Mouse (Mus musculus): Measurements from ENCODE around the gene Sesn1. TPM values are rescaled to one million over a fixed set of nuclear protein-coding genes. Genes with fewer than 3 reads are reported as not detected.

Sesn1 gene
- 18.9 and 20.6 TPM in 2 replicates for polyA plus RNA-seq (2016; fragmentation: Nextera tagmentation; extraction: Ambion mirVana)

GRCm38 (mm10) chr10:41809771-41810563, at the start of gene Sesn1, which contains the start of gene Cep57l1:
TSS of gene Sesn1 (plus strand) at chr10:41809935.
TSS of gene Cep57l1 (minus strand) at chr10:41809871.
- Histone ChIP-seq H3K27ac (peak within 1 kb of the TSS; percentile 93), H3K4me1 (peaks cover 29% of the 10 kb centered on the region), H3K27me3 (ENCODE audit: insufficient read depth, poor library complexity, severe bottlenecking) (no peaks in the 10 kb centered on the region), H3K9me3 (no peaks in the 10 kb centered on the region), H3K36me3 (no peaks in the 10 kb centered on the region), H3K4me3 (peak within 1 kb of the TSS; percentile 77)
- WGBS = 0% methylated on average over 69 of the region's 69 CpGs
- DNase-seq (ENCODE audit: low spot score) = peak; percentile 98

- Histone ChIP-seq H3K27me3 (ENCODE audit: insufficient read depth, poor library complexity, severe bottlenecking) (no peaks in the 10 kb centered on the region), H3K4me3 (no peak overlapping the region), H3K9me3 (no peaks in the 10 kb centered on the region), H3K27ac (no peak overlapping the region), H3K4me1 (peaks cover 14% of the 10 kb centered on the region), H3K36me3 (no peaks in the 10 kb centered on the region)
- DNase-seq (ENCODE audit: low spot score) = no peak
- 54% methylated on average over 3 of the region's 3 CpGs for WGBS
These were observed 48.9 kb upstream of the Sesn1 start for GRCm38 (mm10) chr10:41760866-41761265.

GRCm38 (mm10) chr10:41763741-41764385, 45.9 kb upstream of the Sesn1 start:
- Histone ChIP-seq H3K27ac (no peak overlapping the region), H3K9me3 (no peaks in the 10 kb centered on the region), H3K27me3 (ENCODE audit: insufficient read depth, poor library complexity, severe bottlenecking) (no peaks in the 10 kb centered on the region), H3K4me1 (peaks cover 10% of the 10 kb centered on the region), H3K4me3 (no peak overlapping the region), H3K36me3 (no peaks in the 10 kb centered on the region)
- WGBS = 83% methylated on average over 3 of the region's 3 CpGs
- DNase-seq (ENCODE audit: low spot score) = no peak

- 91% methylated on average over 4 of the region's 4 CpGs for WGBS
- Histone ChIP-seq H3K27me3 (ENCODE audit: insufficient read depth, poor library complexity, severe bottlenecking) (no peaks in the 10 kb centered on the region), H3K9me3 (no peaks in the 10 kb centered on the region)
These were observed 44.1 kb upstream of the Sesn1 start for GRCm38 (mm10) chr10:41765586-41765985.

GRCm38 (mm10) chr10:41766280-41766679, 43.5 kb upstream of the Sesn1 start:
- Histone ChIP-seq H3K36me3 (no peaks in the 10 kb centered on the region), H3K4me3 (no peak overlapping the region), H3K27me3 (ENCODE audit: insufficient read depth, poor library complexity, severe bottlenecking) (no peaks in the 10 kb centered on the region), H3K9me3 (no peaks in the 10 kb centered on the region), H3K4me1 (no peaks in the 10 kb centered on the region), H3K27ac (no peak overlapping the region)
- DNase-seq (ENCODE audit: low spot score) = no peak
- WGBS = 71% methylated on average over 4 of the region's 4 CpGs

More at GRCm38 (mm10) chr10:41765586-41765985, 44.1 kb upstream of the Sesn1 start:
- no peak for DNase-seq (ENCODE audit: low spot score)
- no peaks in the 10 kb centered on the region for H3K36me3 ChIP-seq
- H3K27ac ChIP-seq = no peak overlapping the region
- H3K4me1 ChIP-seq = peaks cover 5% of the 10 kb centered on the region
- no peak overlapping the region for H3K4me3 ChIP-seq

DNA sequence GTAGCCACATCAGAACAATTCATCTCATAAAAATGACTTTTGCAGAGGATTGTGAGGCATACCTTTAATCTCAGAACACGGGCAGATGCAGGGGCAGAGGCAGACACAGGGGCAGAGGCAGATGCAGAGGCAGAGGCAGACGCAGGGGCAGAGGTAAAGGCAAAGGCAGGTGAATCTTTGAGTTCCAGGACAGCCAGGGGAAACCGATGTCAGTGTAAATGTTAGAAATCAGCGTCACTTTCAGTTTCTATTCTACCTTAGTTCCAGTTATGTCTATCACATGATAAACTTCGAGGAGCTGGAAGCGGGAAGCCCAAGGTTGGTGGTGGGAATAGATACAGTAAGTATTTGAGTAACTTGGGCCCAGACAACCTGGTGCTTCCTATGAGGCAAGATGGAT, 42.5 kb upstream of the Sesn1 start:
- H3K9me3 ChIP-seq = no peaks in the 10 kb centered on the region
- DNase-seq (ENCODE audit: low spot score) = no peak
- H3K27me3 ChIP-seq (ENCODE audit: insufficient read depth, poor library complexity, severe bottlenecking) = no peaks in the 10 kb centered on the region
- H3K36me3 ChIP-seq = no peaks in the 10 kb centered on the region
- H3K4me1 ChIP-seq = no peaks in the 10 kb centered on the region
- H3K27ac ChIP-seq = no peak overlapping the region
- no peak overlapping the region for H3K4me3 ChIP-seq
- WGBS = 85% methylated on average over 6 of the region's 6 CpGs

DNA sequence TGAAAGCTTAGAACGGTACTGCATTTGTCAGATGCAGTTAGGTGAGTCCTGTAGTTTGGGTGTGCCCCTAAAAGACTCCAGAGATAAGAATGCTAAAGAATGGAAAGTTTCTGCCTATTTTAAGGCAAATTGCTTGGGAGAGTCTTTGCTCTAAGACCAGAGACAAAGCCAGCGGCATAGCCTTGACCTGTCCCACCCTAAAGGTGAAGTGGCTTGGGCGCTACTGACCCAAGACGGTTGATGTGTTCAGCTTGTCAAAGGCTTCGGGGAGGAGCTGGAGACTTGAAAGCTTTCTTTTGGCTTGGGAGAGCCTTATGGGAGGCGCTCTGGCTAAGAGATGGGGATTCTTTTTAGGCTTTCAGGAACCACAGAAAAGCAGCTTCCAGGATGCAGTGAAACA, 17.4 kb upstream of the Sesn1 start:
- peaks cover 20% of the 10 kb centered on the region for H3K36me3 ChIP-seq
- H3K27me3 ChIP-seq (ENCODE audit: insufficient read depth, poor library complexity, severe bottlenecking) = no peaks in the 10 kb centered on the region
- no peak overlapping the region for H3K27ac ChIP-seq
- H3K4me3 ChIP-seq = no peak overlapping the region
- no peaks in the 10 kb centered on the region for H3K4me1 ChIP-seq
- H3K9me3 ChIP-seq = no peaks in the 10 kb centered on the region
- WGBS = 93% methylated on average over 6 of the region's 6 CpGs
- no peak for DNase-seq (ENCODE audit: low spot score)

- Histone ChIP-seq H3K36me3 (peaks cover 64% of the 10 kb centered on the region), H3K4me1 (no peaks in the 10 kb centered on the region), H3K4me3 (no peak overlapping the region), H3K27ac (no peak overlapping the region), H3K9me3 (no peaks in the 10 kb centered on the region), H3K27me3 (ENCODE audit: insufficient read depth, poor library complexity, severe bottlenecking) (no peaks in the 10 kb centered on the region)
- no peak for DNase-seq (ENCODE audit: low spot score)
- 94% methylated on average over 8 of the region's 8 CpGs for WGBS
These were observed 12.5 kb upstream of the Sesn1 start for GRCm38 (mm10) chr10:41797253-41797652.

- Histone ChIP-seq H3K27me3 (ENCODE audit: insufficient read depth, poor library complexity, severe bottlenecking) (no peaks in the 10 kb centered on the region), H3K9me3 (no peaks in the 10 kb centered on the region), H3K27ac (no peak overlapping the region), H3K4me3 (no peak overlapping the region), H3K36me3 (peaks cover 48% of the 10 kb centered on the region), H3K4me1 (no peaks in the 10 kb centered on the region)
- DNase-seq (ENCODE audit: low spot score) = no peak
- 97% methylated on average over 8 of the region's 8 CpGs for WGBS
These were observed 6.3 kb upstream of the Sesn1 start for GRCm38 (mm10) chr10:41803467-41803866.

GRCm38 (mm10) chr10:41804711-41805110, 5.0 kb upstream of the Sesn1 start:
- peaks cover 36% of the 10 kb centered on the region for H3K36me3 ChIP-seq
- H3K4me1 ChIP-seq = no peaks in the 10 kb centered on the region
- WGBS = 93% methylated on average over 3 of the region's 3 CpGs
- H3K27ac ChIP-seq = no peak overlapping the region
- no peaks in the 10 kb centered on the region for H3K9me3 ChIP-seq
- H3K27me3 ChIP-seq (ENCODE audit: insufficient read depth, poor library complexity, severe bottlenecking) = no peaks in the 10 kb centered on the region
- no peak for DNase-seq (ENCODE audit: low spot score)
- H3K4me3 ChIP-seq = no peak overlapping the region

DNA sequence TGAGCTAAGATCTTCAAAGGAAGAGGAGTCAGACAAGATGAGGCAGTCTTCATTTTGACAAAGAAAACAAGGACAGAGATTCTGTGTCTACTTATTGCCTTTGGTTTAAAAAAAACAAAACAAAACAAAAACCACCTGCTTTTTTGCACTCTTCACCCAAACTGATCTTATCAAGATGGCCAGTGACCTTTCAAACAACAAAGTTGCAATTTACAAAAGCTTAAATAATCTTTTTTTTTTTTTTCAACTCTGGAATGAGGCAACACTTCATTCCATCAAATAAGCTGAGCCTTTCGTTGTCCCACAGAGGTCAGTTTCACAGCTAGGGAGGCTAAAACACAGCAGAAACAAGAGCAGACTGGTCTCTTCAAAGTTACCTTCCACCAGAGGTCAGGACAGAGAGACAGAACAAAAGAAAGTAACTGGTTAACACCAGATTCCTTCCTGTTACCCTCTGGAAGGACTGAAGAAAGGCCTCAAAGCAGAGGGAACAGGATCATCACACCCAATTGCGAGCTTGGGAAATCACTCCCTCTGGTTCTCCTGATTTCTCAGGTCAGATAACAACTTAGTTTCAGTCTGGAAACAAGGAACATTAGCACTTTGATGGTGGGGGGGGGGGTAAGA, 3.9 kb upstream of the Sesn1 start:
- H3K4me3 ChIP-seq = no peak overlapping the region
- WGBS = 81% methylated on average over 2 of the region's 2 CpGs
- H3K36me3 ChIP-seq = peaks cover 25% of the 10 kb centered on the region
- H3K27me3 ChIP-seq (ENCODE audit: insufficient read depth, poor library complexity, severe bottlenecking) = no peaks in the 10 kb centered on the region
- no peaks in the 10 kb centered on the region for H3K9me3 ChIP-seq
- no peak for DNase-seq (ENCODE audit: low spot score)
- H3K27ac ChIP-seq = no peak overlapping the region
- H3K4me1 ChIP-seq = no peaks in the 10 kb centered on the region

GRCm38 (mm10) chr10:41809080-41809770, 510 bp upstream of the Sesn1 start:
- H3K27me3 ChIP-seq (ENCODE audit: insufficient read depth, poor library complexity, severe bottlenecking) = no peaks in the 10 kb centered on the region
- H3K4me1 ChIP-seq = peaks cover 25% of the 10 kb centered on the region
- no peaks in the 10 kb centered on the region for H3K9me3 ChIP-seq
- WGBS = 4% methylated on average over 25 of the region's 25 CpGs
- peak overlapping the region; percentile 93 for H3K27ac ChIP-seq
- peak; percentile 95 for DNase-seq (ENCODE audit: low spot score)
- no peaks in the 10 kb centered on the region for H3K36me3 ChIP-seq
- peak overlapping the region; percentile 77 for H3K4me3 ChIP-seq

Measured in heart, embryonic 10.5 days (tissue).